Mouse (Mus musculus): ENCODE results near the gene Ppp1r12b. TPM values are rescaled to one million over a fixed set of nuclear protein-coding genes. Genes with fewer than 3 reads are reported as not detected.

The Ppp1r12b gene
- total RNA-seq (2014; fragmentation: Nextera tagmentation) = 10.3 and 15.6 TPM in 2 replicates
- 6.6 and 6.7 TPM in 2 replicates for total RNA-seq (2017)

DNA sequence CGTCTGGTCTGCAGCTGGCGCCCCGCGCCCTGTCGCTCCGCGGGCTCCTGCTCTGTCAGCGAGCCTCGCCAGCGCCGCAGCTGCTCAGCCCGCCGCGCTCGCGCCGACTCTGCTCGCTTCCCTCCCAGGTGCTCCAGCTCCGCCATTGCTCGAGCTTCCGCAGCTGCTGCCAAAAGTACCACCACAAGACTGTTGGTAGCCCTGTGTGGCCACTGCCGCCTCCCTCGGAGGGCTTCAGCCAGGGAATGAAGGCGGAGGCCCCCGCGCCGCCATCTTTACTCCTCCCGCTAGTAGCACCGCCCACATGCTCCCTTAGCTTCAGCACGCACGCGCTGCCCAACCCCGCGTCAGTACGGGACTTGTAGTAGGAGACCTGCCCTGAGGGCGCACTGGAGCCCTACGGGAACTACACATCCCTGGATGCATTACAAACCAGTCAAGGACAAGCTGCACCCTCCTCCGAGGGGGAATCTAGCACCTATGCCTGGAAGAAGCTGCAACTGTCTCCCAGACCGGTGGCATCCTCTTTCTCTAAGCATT is at the start of gene Ppp1r12b:
TSS of gene Ppp1r12b (minus strand) at position 306 of the 540 bp plus-strand sequence.
- ATAC-seq (replicated peaks; ENCODE audit: low FRiP score, low TSS enrichment, poor library complexity, severe bottlenecking) = peak; percentile 100

DNA sequence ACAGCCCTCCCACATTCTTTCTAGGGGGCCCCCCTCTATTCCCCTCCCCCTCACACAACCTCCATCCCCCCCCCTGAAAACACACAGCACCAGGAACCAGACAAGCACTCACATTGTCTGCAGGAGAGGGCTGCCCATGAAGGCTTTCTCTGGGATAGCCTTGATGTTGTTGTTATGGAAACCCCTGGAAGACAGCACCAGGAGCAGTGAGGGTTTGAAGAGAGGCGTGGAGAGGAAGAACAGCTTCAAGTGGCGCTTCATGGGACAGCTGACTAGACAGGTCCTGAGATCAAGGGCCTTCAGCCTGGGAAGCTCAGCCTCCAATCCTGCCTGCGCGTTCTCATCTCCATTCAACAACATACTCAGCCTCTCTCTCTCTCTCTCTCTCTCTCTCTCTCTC is 47.6 kb upstream of the Ppp1r12b start:
- ATAC-seq (replicated peaks; ENCODE audit: low FRiP score, low TSS enrichment, poor library complexity, severe bottlenecking) = no peak

DNA sequence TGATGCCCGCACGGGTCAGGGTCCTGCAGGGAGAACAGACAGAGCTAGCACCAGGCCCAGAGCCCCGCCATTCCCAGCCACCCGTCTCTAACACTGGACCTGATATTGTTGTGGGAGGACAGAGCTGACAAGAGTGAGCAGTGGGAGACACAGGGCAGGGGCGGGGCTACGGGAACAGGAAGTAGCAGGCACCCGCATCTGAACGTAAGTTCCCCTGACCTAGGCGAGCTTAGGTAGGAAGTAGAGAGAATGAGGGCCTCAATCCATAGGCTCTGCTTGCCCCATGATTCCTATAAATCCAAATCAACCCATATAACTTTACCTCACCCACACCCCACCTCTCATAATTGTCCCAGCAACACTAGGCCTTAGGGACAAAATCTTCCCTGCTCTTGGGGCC is 44.8 kb upstream of the Ppp1r12b start:
- ATAC-seq (replicated peaks; ENCODE audit: low FRiP score, low TSS enrichment, poor library complexity, severe bottlenecking) = no peak

DNA sequence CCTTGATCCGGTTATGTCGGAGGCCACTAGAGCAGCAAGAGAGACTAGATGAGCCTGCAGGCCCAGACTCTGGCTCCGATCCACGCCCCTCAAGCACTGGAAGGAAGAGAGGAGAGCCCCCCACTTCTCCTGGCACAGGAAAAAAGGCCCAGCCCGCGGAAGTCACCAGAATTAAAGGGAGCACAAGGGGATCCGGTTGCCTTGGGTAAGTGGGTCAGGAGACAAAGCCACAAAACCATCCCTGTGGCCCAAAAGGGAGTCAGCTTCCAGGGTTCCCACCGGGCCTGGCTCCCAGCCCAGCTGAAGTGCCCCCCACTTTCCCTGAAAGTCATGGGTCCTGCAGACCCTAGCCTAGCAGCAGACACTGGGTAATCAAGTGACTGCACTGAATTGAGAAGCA is 42.5 kb upstream of the Ppp1r12b start:
- ATAC-seq (replicated peaks; ENCODE audit: low FRiP score, low TSS enrichment, poor library complexity, severe bottlenecking) = no peak

DNA sequence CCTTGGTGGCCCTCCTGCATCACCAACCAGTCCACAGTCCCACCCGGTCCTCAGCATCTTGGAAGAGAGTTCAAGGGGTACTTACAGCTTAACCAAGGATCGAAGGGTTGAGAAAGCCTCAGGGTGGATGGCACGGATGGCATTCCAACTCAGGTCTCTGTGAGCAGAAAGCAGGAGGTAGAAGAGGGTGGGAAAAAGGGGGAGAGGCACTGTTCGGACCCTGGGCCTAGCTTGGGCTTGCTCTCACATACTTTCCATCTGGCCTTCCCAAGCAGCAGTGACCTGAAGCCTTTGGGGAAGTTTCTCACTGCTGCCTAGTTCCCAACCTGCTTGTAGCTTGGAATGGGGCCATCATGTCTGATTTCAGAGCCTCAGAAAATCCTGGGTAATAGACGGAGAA is 41.8 kb upstream of the Ppp1r12b start:
- no peak for ATAC-seq (replicated peaks; ENCODE audit: low FRiP score, low TSS enrichment, poor library complexity, severe bottlenecking)

DNA sequence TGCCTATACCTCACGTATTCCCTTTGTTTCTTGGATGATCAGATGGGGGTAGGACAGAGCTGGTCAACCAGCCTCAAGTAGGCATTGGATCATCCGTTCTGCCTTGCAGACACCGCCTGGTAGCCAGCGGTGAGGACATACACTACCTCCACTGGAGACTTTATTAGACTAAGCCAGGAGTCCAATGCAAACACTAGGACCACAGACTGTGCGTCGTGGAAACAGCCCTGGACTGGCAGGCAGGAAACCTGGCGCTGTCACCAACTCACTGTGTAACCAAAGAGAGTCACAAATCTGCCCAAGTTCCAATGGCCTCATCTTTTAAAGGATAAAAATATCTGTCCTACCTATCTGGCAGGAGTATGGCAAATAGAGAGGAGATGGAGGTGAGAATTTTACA is 40.7 kb upstream of the Ppp1r12b start:
- ATAC-seq (replicated peaks; ENCODE audit: low FRiP score, low TSS enrichment, poor library complexity, severe bottlenecking) = no peak

DNA sequence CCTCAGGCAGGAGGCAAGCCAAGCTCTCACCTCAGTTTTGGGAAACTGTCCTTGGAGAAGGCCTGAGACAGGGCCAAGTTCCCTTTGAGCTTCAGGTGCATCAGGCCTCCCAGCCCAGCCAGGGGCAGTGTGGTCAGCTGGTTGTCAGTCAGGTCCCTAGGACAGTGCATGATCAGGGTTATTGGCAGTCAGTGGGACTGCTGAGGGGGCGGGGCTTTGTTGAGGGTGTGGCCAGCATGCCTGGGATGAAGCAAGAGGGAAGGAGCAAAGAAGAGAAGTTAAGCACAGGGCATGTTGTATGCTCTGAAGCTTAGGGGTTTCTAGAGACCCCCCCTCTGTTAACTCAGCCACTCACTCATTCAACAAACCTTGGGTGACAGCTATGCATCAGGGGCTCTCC is 40.2 kb upstream of the Ppp1r12b start:
- ATAC-seq (replicated peaks; ENCODE audit: low FRiP score, low TSS enrichment, poor library complexity, severe bottlenecking) = no peak

DNA sequence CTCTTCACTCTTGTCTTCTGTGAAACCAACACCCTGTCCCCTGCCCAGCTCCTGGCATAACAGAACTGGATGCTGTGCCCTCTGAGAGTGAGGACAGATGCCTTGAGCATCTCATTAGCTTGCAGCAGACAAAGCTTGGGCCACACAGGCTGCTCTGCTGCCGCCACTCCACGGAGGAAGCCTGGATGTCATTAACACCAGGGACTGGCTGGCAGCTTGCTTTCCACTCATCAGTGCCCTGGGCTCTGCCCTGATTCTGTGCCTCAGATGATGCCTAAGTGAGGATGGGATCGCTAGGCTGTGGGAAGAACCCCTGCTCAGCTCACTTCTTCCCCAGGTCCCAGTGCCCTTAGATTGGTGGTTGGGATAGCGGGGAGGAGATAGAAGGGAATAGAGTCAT is 39.7 kb upstream of the Ppp1r12b start:
- no peak for ATAC-seq (replicated peaks; ENCODE audit: low FRiP score, low TSS enrichment, poor library complexity, severe bottlenecking)

DNA sequence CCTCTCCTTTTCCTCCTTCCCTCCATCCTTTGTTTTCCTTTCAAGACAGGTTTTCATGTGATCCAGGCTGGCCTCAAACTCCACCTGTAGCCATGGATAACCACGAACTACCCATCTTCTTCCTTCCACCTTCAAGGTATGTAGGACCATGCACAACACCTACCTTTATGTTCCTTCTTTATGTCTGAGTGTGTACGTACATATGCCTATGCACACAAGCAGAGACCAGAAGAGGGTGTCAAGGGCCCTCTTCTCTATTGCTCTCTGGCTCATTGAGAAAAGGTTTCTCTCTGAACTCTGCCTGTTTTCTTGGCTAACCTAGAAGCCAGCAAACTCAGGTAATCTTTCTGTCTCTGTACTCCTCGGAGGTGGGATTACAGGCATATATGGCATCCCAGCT is 39.0 kb upstream of the Ppp1r12b start:
- ATAC-seq (replicated peaks; ENCODE audit: low FRiP score, low TSS enrichment, poor library complexity, severe bottlenecking) = no peak

DNA sequence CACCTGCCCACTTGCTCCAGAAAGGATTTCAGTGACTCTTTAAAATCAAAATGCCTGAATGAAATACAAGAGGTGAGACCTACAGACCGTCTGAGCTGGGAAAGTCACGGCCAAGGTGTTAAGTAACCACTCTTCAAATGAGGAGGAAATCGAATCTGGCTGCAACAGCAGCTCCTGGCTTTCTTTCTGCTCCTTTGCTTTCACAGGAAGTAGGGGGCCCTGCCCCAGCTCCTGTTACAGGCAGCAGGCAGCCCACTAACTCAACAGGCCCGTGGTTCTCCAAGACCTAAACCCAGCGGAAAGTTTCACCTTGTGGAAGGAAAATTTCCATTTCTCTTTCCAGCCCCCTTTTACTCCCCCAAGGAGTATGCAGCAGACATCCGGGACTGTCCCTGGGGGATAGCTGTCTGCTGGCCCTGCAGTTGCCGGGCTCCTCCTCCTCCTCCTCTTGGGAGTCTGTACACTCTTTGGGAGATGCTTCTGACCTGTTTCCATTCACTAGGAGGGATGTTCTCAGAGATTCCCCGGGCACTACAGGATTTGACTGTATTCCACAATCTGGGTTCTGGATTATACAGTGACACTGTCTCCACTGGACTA is 36.4 kb upstream of the Ppp1r12b start:
- ATAC-seq (replicated peaks; ENCODE audit: low FRiP score, low TSS enrichment, poor library complexity, severe bottlenecking) = no peak

DNA sequence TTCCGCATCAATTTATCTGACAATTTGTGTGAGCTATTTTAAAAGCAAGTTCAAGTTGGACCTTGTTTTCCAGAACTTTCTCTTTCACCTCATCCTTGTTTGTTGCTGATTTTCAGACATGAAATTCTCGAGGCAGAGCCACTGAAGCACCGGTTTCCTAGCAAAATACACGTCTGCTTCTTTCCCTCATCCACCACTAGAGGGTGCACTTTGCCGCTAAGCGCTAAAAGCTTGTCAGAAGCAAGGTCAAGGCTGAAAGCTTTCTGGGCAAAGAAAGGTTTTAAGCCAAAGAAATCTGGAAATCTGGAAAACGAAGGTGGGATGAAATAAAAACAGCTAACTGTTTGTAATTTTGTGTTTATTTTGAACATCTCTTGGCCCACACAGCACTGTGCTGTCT is 33.6 kb upstream of the Ppp1r12b start:
- ATAC-seq (replicated peaks; ENCODE audit: low FRiP score, low TSS enrichment, poor library complexity, severe bottlenecking) = no peak

DNA sequence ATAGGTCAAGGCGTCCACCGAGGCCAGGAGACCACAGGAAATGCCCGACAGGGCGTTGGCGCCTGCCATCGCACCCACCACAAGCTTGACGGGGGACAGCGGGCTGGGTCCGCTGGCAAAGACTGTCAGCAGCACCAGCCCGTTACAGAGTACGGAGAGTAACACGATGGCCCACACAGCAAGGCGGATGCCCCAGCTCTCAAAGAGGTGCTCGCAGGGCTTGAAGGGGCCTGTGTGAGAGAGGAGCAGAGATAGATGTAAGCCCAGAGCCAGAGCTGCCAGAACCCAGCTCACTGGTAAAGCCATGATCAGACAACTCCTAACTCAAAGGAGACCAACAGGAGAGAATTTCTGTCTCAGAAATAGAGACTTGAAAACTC is 32.2 kb upstream of the Ppp1r12b start:
- ATAC-seq (replicated peaks; ENCODE audit: low FRiP score, low TSS enrichment, poor library complexity, severe bottlenecking) = no peak

DNA sequence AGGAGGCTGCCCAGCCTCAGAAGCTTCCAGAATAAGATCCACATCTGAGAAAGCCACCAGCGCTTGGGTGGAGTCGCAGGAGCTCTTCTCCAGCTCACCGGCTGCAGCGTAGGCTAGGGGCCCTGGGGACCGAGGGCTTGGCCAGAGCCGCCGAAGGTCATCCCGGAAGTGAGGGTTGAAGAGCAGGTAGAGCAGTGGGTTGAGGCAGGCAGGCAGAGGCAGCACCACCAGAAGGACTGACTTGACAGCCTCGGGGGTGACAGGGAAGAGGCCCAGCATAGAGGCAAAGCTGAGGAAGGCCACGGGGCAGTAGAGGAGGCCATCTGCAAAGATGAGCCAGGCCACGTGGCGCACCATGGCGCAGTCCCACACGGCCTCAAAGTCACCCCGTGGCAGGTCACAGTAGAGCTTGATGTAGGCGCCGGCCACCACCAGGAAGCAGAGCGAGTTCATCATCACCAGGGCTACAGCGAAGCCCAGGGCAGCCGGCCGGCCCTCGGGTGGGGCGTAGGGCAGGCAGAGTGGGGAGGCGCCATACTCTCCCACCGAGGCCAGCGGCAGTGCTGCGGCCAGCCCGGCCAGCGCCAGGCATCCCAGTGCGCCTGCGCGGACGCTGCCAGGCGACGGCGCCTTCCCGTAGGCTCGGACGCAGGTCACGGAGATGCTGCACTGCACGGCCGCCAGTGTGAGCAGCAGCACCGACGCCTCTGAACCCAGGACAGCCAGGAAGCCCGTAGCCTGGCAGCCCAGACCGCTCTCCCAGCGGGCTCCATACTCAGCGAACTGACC is 31.6 kb upstream of the Ppp1r12b start:
- ATAC-seq (replicated peaks; ENCODE audit: low FRiP score, low TSS enrichment, poor library complexity, severe bottlenecking) = peak; percentile 34

DNA sequence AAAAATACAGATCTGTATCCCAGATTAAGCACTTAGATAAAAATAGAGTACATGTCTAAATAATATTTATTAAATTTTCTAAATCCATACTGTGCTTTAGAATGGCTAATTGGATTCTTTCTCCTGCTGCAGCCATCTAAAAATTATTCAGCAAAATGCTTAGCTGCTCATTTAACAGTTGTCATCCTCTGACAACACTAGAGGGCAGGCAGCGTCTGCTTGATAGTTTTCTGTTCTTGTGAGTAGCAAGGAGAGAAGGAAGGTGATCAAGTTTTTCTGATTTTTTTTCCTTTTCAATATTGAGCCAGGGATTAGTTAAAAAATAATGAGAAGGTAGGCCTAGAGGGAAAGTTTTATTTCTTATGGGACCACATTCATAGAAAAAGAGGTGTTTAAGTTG is 17.2 kb upstream of the Ppp1r12b start:
- no peak for ATAC-seq (replicated peaks; ENCODE audit: low FRiP score, low TSS enrichment, poor library complexity, severe bottlenecking)

DNA sequence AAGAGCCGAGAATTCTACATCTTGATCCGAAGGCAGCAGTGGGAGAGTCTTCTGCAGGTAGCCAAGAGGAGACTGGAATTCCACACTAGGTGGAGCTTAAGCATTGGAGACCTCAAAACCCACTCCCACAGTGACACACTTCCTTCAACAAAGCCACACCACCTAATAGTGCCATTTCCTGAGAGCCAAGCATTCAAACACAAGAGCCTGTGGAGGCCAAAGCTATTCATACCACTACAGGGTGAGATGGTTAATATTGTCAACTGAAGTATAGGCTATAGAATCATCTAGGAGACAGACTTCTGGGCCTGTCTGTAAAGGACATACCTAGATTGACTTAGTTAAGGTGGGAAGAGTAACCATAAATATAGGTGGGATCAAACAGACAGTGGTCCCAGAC is 9.7 kb upstream of the Ppp1r12b start:
- no peak for ATAC-seq (replicated peaks; ENCODE audit: low FRiP score, low TSS enrichment, poor library complexity, severe bottlenecking)

DNA sequence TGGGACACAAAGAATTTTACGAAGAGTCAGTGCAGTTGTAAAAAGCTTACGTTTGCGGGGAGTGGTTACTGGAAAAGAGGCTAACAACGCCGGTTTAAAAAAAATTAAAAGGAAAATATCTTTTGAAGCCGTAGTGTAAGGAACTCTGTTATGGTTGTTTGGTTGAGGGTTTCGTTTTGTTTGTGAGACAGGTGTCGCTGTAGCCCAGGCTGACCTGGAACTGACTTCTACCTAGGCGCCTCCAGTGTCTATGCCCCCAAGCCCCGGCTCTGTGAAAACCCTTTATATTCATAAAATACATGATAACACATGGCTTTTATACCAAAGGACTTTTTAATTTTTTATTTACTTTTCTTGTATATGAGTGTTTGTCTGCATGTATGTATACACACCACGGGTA is 7.1 kb upstream of the Ppp1r12b start:
- peak; percentile 41; the same call in 1 of the 2 replicates for ATAC-seq (replicated peaks; ENCODE audit: low FRiP score, low TSS enrichment, poor library complexity, severe bottlenecking)

DNA sequence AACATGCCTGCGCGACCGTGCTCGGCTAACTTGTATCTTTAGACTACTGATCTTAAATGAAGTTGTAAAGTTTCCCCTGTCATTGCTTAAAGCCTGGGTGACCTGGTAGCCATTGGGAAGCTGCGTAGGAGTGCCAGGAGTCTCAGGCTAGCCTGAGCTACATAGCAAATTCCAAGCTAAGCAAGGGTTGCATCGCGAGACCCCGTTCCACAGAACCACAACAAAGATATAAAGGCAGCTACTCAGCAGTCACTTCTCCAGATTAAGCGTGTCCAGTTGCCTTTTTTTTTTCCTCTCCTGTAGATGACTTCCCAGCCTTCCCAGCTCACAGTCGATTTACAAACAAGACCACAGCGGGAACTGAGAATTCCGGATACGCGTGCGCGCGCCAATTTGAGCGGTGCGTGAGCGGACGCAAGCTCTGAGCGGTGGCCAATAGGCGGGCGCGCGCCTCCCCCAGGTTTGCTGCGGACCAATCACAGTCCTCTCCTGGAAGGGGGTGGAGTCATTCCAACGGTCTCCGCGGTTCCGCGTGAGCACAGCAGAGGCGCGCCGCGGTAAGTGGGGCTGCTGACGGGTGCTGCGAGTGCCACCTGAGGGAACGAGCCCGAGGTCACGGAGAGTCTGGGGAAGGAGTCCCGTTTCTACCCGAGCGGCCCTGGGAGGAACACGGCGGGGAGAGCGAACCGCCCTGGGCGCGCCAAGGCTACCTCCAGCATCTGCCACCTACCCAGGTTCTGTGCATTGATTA is 6.5 kb upstream of the Ppp1r12b start, which contains the start of gene Ube2t:
TSS of gene Ube2t (plus strand) at position 513 of the 751 bp plus-strand sequence.
- peak; percentile 99 for ATAC-seq (replicated peaks; ENCODE audit: low FRiP score, low TSS enrichment, poor library complexity, severe bottlenecking)

DNA sequence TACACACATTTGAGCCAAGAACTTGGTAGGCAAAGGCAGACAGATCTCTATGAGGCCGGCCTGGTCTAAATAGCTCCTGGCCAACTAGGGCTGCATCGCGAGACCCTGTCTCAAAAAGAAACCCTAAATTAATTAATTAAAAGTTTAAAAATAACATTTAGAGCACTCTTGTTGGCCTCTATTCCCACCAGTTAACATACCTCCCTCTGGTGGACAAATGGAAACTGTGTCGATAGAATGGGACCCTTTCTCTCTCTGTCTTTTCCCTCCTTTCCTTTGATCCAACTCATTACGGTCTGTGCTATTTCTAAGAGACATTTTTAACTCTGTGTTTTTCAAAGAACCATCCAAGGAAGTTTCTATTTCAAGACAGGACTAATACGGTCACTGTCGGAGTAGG is 4.9 kb upstream of the Ppp1r12b start:
- no peak for ATAC-seq (replicated peaks; ENCODE audit: low FRiP score, low TSS enrichment, poor library complexity, severe bottlenecking)

DNA sequence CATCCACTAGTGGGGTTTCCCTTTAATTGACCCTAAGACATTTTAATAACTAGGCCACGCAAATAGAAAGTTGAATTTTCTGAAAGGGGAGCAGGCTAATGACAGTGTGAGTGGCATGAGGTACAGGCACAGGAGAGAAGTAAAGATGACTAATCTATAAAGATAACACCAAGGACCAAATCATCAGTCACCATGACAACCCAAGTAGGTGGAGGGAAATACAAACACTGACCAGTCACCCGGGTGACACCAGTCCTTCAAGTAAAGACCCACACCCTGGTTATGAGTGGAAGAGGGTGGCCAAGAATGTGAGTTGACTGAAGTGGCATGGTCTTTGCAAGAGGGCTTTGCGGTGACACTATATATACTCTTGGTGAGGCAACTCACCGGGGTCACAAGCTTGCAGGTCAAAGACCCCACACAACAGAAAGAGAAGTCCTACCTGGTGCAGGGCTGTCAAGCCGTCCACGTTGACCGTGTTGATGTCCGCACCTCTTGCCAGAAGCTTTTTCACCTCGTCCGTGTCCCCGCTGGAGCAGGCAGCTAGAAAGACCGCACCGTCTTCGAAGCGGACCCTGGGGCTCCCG is 599 bp downstream of the Ppp1r12b start:
- ATAC-seq (replicated peaks; ENCODE audit: low FRiP score, low TSS enrichment, poor library complexity, severe bottlenecking) = no peak

DNA sequence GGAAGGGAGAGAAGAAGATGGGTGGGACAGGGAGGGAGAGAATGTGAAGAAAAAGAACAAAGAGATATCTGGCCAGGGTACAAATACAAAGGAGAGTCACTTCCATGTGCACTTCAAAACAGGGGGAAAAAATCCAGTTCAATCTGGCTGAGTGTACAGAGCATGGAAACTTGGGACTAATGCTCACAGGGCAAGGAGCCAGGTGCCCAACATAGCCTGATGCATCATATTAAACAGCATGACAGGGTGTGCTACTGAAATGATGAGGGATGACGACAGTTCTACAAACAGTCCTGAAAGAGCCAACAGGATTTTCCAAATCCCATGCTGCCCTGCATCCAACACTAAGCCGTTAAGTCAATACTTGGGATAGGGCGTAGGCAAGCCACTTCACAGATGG is 5.8 kb downstream of the Ppp1r12b start:
- no peak for ATAC-seq (replicated peaks; ENCODE audit: low FRiP score, low TSS enrichment, poor library complexity, severe bottlenecking)
